Mouse (Mus musculus): ENCODE results near the gene Areg.

The Areg gene

GRCm38 (mm10) chr5:91139446-91139873 lies at the start of gene Areg:
Gene Areg, plus strand, starts transcription at chr5:91139599.
- peak; percentile 75 for DNase-seq (ENCODE audit: low spot score)

GRCm38 (mm10) chr5:91090301-91090700 lies 49.1 kb upstream of the Areg start:
- DNase-seq (ENCODE audit: low spot score): no peak

- DNase-seq (ENCODE audit: low spot score): no peak
Measured at GRCm38 (mm10) chr5:91097911-91098614, 41.3 kb upstream of the Areg start.

GRCm38 (mm10) chr5:91101742-91102141 lies 37.7 kb upstream of the Areg start:
- no peak for DNase-seq (ENCODE audit: low spot score)

GRCm38 (mm10) chr5:91103943-91104665 lies 35.3 kb upstream of the Areg start:
- DNase-seq (ENCODE audit: low spot score): no peak

GRCm38 (mm10) chr5:91106248-91106647 lies 33.2 kb upstream of the Areg start:
- DNase-seq (ENCODE audit: low spot score): no peak

GRCm38 (mm10) chr5:91110023-91110670 lies 29.3 kb upstream of the Areg start:
- DNase-seq (ENCODE audit: low spot score): peak; percentile 5

- no peak for DNase-seq (ENCODE audit: low spot score)
Measured at GRCm38 (mm10) chr5:91111019-91111418, 28.4 kb upstream of the Areg start.

GRCm38 (mm10) chr5:91113967-91114366 lies 25.4 kb upstream of the Areg start:
- DNase-seq (ENCODE audit: low spot score): no peak

GRCm38 (mm10) chr5:91114574-91114973 lies 24.8 kb upstream of the Areg start:
- DNase-seq (ENCODE audit: low spot score): no peak

GRCm38 (mm10) chr5:91118618-91119017 lies 20.8 kb upstream of the Areg start:
- no peak for DNase-seq (ENCODE audit: low spot score)

GRCm38 (mm10) chr5:91123404-91123803 lies 16.0 kb upstream of the Areg start:
- no peak for DNase-seq (ENCODE audit: low spot score)

- no peak for DNase-seq (ENCODE audit: low spot score)
Measured at GRCm38 (mm10) chr5:91124140-91124539, 15.3 kb upstream of the Areg start.

GRCm38 (mm10) chr5:91126623-91127022 lies 12.8 kb upstream of the Areg start:
- no peak for DNase-seq (ENCODE audit: low spot score)

GRCm38 (mm10) chr5:91134961-91135360 lies 4.4 kb upstream of the Areg start:
- no peak for DNase-seq (ENCODE audit: low spot score)

- peak; percentile 61 for DNase-seq (ENCODE audit: low spot score)
Measured at GRCm38 (mm10) chr5:91138970-91139369, 429 bp upstream of the Areg start.

- DNase-seq (ENCODE audit: low spot score): no peak
Measured at GRCm38 (mm10) chr5:91140896-91141448, 1.6 kb downstream of the Areg start.

GRCm38 (mm10) chr5:91144971-91145370 lies 5.6 kb downstream of the Areg start:
- DNase-seq (ENCODE audit: low spot score): no peak

GRCm38 (mm10) chr5:91147001-91147400 lies 7.6 kb downstream of the Areg start:
- DNase-seq (ENCODE audit: low spot score): no peak

GRCm38 (mm10) chr5:91148054-91148453 lies 8.7 kb downstream of the Areg start:
- no peak for DNase-seq (ENCODE audit: low spot score)

- DNase-seq (ENCODE audit: low spot score): no peak
Measured at GRCm38 (mm10) chr5:91156677-91157076, 17.3 kb downstream of the Areg start.

- no peak for DNase-seq (ENCODE audit: low spot score)
Measured at GRCm38 (mm10) chr5:91157169-91157568, 17.8 kb downstream of the Areg start.

- no peak for DNase-seq (ENCODE audit: low spot score)
Measured at GRCm38 (mm10) chr5:91162787-91163186, 23.4 kb downstream of the Areg start.

Data from embryo, embryonic 10 days (tissue).